Mouse (Mus musculus) heart, adult 8-10 months (tissue): ENCODE data around the gene Irf2. TPM values are rescaled to one million over a fixed set of nuclear protein-coding genes. Genes with fewer than 3 reads are reported as not detected.

Experiments
- DNase-seq: peaks from one replicate; pipeline ENCODE4 v3.0.0; 2022; ENCODE audit warnings: low spot score
- total RNA-seq, 4 experiments: library from RNA; stranded (reverse); gene quantifications; 2 replicates each; pipeline ENCODE4 v1.2.4; 2022

Gene Irf2
- total RNA-seq, 4 experiments from 2014 or later = 26.0 to 34.6 (median 27.6) TPM

DNA sequence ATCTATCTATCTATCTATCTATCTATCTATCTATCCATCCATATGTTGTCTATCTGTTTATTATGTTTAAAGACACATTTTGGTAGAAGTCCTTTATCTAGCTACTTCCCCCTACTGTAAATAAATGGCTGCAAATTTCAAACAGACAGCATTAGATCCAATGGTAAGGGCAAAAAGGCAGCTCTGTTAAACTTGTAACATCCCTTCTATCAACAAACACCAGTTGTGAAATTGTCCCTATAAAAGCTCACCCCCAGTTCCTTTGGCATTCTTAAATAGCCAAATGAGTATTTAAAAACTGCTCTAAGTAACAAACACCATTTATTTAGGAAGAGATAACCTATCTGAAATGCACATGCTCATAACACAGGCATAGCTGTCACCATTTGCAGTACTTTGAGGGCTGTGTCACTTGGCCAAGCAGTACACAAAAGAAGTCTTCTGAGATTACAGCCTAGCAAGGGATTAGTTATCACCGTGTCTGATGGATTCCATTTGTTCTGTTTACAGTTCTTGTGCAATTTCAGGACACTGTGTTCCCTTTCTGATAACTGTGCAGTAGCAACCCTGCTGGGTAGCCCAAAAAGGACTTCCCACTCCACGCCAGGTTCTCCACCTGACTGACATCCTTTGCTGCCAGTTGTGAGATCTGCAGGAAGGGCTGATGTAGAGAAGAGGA is 136.2 kb downstream of the Irf2 start:
- DNase-seq = peak; percentile 84

DNA sequence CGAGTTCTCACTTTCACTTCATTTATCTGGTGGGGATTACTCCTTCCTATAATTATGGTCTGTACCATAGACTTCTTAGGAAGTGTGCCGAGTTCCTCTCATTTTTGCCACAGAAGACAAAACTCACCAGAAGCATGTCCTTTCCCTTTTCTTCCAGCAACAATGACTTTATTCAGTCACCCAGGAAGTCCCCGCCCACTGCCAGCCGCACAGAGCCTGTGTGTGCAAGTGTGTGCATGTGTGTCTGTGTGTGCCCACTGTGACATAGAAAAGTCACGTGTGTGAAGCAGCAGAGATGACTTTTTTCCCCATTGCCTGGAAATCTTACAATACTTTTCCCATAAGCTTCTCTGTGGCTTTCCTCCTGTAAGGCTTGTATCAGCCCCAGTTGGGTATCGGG is 141.8 kb downstream of the Irf2 start:
- no peak for DNase-seq

DNA sequence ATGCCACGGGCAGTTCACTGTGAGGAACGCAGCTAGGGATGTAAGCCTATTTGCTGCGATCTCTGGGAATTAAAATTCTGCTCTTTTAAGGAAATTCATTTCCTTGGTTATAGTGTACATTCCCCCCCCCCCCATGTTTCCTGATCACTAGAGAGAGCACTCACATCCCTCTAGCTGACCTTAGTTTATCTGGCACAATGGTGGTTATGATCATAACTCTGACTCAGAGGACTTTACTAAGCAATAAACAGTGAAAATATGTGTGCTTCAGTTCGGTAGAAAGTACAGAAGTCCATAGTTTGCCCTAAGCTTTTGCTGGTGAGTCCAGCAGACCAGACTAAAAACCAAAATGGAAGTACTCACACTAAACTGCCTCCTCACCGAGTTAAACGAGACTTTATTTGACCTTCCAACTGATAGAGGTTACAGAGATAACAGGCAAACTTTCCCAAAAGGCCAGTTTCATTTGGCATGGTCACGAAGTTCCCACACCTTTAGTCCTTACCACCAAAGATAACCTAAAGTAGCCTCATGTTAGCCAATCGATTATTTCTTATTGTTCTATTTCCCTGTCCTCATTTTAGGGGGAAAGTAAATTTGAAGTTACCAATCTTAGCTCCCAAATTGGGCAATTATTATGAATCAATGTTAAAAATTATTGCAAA is 142.4 kb downstream of the Irf2 start:
- no peak for DNase-seq

DNA sequence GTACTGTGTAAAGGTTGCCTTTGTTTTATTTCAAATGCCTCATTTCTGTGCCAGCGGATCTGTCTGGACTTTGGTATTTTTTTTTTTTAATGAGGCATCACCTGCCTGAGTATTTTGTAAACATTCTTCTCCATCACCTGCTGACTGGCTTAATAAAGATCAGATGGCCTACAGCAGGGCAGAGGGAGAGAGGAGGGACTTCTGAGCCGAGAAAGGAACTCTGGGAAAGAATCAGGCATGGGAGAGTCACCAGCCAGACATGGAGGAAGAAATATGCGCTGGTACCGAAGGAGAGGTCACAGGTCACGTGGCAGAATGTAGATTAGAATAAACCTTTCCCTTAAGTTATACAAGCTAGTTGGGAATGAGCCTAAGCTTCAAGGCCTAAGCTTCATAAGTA is 143.2 kb downstream of the Irf2 start:
- no peak for DNase-seq

DNA sequence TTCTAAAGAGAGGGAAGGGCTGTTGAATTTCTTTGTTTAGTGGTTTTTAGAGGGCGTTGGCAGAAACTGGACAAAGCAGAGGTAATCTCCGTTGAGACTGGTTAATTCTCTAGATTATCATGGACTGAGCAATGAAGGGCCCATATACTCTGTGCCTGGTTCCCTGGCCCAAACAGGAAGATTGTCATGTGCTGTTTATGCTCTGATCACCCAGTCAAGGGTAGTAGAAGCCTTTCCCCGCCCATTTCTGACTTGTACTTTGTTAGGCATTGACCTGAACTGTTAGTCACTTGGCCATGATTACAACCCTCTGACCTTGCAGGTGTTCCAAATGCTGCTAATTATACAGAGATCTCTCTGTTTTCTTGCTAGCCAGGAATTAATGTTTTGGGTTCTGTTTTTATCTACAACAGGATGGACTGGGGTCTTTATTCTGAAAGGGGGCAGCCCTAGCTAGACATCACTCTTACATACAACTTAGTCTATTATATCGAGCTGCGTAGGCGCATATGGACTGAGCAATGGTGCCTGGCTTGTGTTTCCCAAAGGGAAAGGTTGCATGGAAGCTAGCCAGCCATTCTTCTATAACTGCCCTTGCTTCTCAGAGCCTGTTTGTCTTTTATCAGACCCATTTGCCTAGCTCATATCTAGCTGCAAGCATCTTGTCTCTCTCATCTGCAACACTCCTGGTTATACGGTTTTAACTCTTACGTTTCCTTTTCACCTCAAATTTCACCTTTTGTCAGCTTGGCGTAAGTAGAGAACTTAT is 143.9 kb downstream of the Irf2 start:
- no peak for DNase-seq

DNA sequence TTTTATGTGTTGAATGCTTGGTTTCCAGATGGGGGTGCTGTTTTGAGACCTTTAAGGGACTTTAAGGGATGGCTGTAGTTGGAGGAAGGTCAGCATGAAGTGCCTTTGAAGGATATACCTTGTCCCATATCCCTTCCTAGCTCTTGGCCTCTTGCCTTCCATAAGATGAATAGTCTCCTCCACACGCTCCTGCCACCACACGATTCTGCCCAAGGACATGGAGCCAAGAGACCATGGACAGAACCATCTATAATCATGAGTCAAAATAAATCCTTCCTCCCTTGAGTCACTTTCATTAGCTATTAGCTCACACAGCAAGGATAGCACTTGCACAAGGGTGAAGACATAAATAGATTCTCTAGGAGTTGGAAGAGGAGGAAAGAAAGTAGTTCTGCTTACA is 146.3 kb downstream of the Irf2 start:
- no peak for DNase-seq

DNA sequence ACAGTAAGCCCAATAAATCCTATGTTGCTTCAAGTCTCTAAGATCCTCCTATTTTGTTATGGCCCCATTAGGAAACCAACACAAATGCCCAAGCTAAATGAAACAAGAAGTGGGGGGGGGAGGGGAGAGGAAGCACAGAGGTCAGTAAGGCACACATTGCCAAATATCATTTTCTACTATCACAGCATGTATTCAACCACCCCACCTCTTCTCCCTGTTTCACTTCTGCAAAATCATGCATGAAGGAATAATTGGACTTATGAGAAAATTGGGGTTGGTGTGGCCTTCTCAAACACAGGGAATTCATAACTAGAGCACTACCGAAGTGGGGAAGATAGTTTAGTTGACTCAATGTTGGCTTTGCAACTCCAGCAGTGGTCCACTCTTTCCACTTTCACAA is 146.7 kb downstream of the Irf2 start:
- no peak for DNase-seq

DNA sequence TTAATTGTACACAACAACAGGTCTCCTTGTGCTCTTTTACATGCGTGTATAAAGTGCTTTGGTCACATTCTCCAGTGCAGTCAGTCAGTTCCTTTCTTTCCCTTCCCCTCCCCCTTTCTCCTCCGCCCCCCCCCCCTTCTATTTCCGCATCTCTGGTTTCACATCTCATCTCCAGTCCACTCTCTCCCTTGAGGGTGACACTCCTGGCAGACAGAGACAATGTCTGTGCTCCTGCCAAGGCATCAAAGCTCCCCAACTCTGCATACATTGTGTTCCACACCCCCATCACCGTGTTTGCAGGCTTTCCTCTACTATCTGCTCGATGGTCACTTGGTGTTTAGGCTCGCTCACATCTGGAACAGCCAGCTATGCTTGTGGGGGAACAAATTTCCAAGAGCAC is 147.9 kb downstream of the Irf2 start:
- no peak for DNase-seq

DNA sequence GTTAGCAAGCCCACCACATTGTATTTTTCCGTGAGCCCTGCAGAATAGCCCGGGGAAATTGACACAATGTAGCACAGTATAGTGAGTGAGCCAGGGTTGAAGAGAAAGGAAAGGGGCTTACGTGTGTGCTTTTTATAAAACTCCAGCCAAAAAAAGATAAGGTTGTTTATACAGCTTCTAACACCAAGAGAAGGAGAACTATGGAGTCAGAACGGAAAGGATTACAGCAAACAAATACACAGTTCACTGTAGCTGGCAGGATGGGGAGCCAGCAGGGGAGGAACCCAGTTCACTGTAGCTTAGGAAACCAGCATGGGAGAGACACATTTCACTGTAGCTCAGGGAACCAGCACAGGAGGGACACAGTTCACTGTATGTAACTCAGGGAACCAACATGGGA is 149.0 kb downstream of the Irf2 start:
- DNase-seq = peak; percentile 33

DNA sequence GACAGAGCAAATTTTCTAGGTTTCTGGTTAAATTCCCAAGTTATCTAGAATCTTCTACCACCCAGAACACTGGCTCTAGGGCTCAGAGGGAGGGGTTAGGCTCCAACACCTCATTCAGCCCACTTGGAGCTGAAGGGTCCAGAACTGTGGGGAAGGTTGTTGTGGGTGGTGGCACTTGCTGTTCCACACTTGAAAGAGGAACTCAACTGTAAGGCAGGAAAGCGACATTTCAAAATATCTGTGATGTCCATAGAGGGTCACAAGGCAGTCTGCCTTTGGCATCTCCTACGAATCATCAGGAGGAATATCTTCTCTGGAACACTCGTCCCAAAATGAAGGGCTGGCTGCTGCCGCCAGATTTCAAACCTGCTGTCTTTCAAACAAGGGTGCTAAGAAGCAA is 150.7 kb downstream of the Irf2 start:
- DNase-seq = no peak

DNA sequence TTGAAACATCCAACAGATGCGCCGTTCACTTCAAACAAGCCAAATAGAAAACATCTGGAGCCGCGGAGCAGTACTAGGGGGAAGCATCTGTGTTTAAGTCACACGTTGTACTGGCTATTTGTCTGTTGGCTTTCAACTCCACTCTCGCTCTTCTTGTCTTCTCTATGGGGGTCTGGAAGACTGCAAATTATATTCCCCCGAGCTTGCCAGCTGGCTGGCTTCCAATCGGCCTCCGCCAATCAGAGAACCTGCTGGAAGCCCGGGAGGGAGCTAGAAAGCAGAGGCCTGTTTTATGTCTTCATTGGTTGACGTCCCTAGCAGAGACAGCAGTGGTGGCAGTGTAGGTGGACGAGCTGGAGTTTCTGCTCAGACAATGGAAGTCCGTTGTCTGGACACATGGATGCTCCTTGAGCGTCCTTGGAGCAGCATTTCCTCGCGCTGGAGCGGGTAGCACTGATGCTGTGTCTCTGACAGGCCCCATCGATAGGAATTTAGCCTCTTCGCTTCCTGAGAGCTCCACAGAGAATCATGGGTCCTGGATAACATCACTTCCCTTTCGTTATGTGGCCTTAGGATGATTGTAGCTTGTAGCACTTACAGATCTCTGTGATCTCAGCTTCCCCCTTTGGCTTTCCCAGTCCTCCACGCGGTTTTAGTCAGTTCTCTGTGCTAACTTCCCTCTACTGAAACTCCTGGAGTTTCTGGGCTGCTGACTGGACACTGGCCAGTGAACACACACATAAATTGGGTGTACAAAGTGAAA is 153.2 kb downstream of the Irf2 start:
- peak; percentile 74 for DNase-seq

DNA sequence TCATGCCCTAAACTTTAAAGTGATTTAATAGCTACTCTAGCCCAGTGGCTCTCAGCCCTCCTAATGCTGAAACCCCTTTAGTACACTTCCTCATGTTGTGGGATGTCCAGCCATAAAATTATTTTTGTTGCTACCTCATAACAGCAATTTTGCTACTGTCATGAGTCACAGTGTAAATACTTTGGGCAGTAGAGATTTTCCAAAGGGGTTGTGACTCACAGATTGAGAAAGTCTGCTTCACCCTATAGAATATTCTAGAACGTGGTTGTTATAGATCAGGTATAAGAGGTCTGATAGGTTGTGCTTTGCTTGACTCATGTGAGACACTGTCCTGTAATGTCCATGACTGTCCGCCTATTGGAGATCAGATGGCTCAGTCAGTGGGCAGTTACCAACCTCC is 154.9 kb downstream of the Irf2 start:
- DNase-seq = no peak

DNA sequence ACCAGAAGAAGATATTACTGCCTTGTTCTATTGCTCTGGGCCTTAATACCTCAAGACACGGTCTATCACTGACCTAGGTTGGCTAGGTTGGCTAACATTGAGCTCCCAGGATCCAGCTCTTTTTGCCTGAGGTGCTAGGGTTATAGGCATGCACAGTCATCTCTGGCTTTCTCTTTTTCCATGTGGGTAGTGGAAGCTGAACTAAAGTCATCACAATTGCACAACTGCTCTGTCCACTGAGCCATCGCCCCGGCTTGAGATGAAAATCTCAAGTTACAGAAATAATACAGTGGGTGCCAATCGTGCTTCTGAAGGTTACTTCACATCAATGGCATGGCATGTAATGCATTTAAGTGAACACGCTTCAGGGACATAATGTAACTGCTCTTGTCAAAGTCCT is 156.5 kb downstream of the Irf2 start:
- DNase-seq = no peak

DNA sequence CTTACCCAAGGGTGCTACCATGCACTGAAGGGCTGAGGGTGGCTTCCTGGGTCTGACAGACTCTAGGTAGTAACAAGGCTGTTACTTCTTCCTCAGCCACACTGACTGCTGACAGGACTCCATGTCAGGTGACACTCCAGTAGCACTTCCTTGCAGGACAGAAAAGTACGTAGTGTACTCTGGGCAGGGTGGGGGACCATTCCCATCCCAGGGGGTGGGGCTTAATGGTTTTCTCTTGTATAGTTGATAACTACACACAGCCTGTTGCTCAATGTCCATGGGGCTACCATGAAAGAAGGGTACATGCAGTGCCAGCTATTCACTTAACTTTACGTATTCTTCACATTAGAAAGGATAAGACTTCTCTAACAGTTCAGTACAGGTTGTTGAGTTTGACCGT is 157.2 kb downstream of the Irf2 start:
- no peak for DNase-seq

Other genes with a start within 250 kb of the Irf2 start
- 1 to 10 TPM in 2 of 4 experiments, under 1 TPM in 2; 0.65 to 1.1 (median 0.96) TPM for gene Cenpu, start 187.7 kb upstream of the Irf2 start, total RNA-seq
- gene Primpol, start 122.5 kb upstream of the Irf2 start, total RNA-seq = 1 to 10 TPM; 1.4 to 2.0 (median 1.7) TPM
- gene Casp3, start 122.4 kb upstream of the Irf2 start, total RNA-seq = 1 to 10 TPM; 1.8 to 3.7 (median 2.3) TPM
- 1 to 10 TPM; 2.4 to 7.3 (median 3.1) TPM for gene Enpp6, start 247.2 kb downstream of the Irf2 start, total RNA-seq